Mouse (Mus musculus) ES-E14 (cell line): Measurements from ENCODE around the gene 2310022B05Rik. TPM values are rescaled to one million over a fixed set of nuclear protein-coding genes. Genes with fewer than 3 reads are reported as not detected.

Experiments used
- DNase-seq: peaks from one replicate; pipeline ENCODE4 v3.0.0-alpha.2; 2013; ENCODE audit warnings: low read depth, low spot score
- H3K27ac ChIP-seq: 2 replicates; pipeline ENCODE4 v1.5.1; 2012; ENCODE audit warnings: low read depth, mild to moderate bottlenecking, low read length, moderate library complexity, mixed read lengths; ENCODE audit not compliant: poor library complexity, insufficient read depth, severe bottlenecking
- H3K36me3 ChIP-seq: 2 replicates; pipeline ENCODE4 v1.6.1; 2012; ENCODE audit warnings: mild to moderate bottlenecking, low read length, moderate library complexity, mixed read lengths; ENCODE audit not compliant: control insufficient read depth, poor library complexity, insufficient read depth, severe bottlenecking
- H3K4me1 ChIP-seq, 2 experiments: fragments of 150-350 bp in 1 of 2; sonication (generic) in 1 of 2; 2 replicates each; pipeline ENCODE4 v1.6.1; 2012; ENCODE audit warnings: low read length in 2 of 2, mild to moderate bottlenecking in 1 of 2, mixed read lengths in 1 of 2; ENCODE audit not compliant: control insufficient read depth in 2 of 2, insufficient read depth in 2 of 2, poor library complexity in 1 of 2
- H3K4me3 ChIP-seq, 2 experiments: fragments of 150-350 bp in 1 of 2; sonication (generic) in 1 of 2; 2 replicates each; pipeline ENCODE4 v1.5.1; 2012; ENCODE audit warnings: low read length in 2 of 2, low read depth in 1 of 2, mild to moderate bottlenecking in 1 of 2, mixed read lengths in 1 of 2; ENCODE audit not compliant: insufficient read depth in 1 of 2, poor library complexity in 1 of 2, severe bottlenecking in 1 of 2
- H3K9ac ChIP-seq: 2 replicates; pipeline ENCODE4 v1.6.1; 2012; ENCODE audit warnings: low read depth, mild to moderate bottlenecking, low read length, mixed read lengths; ENCODE audit not compliant: poor library complexity, insufficient read depth, severe bottlenecking
- H3K9me3 ChIP-seq: fragments of 150-350 bp; sonication (generic); 2 replicates; pipeline ENCODE4 v1.6.1; 2012; ENCODE audit warnings: low read depth, mild to moderate bottlenecking, low read length; ENCODE audit not compliant: control insufficient read depth, insufficient read depth
- CHD2 ChIP-seq: IDR thresholded peaks from 2 replicates; pipeline ENCODE4 v1.6.1; 2014; ENCODE audit warnings: mild to moderate bottlenecking, low read depth, low read length, inconsistent platforms
- HCFC1 ChIP-seq: IDR thresholded peaks from 2 replicates; pipeline ENCODE4 v1.6.1; 2012; ENCODE audit warnings: low read length, inconsistent platforms, borderline replicate concordance; ENCODE audit not compliant: insufficient read depth
- MAFK ChIP-seq: IDR thresholded peaks from 2 replicates; pipeline ENCODE4 v1.6.1; 2014; ENCODE audit warnings: mild to moderate bottlenecking, low read depth, low read length, inconsistent platforms; ENCODE audit not compliant: insufficient read depth
- ZC3H11A ChIP-seq: IDR thresholded peaks from 2 replicates; pipeline ENCODE4 v1.6.1; 2012; ENCODE audit warnings: low read depth, mild to moderate bottlenecking, inconsistent platforms, low read length, borderline replicate concordance
- ZNF384 ChIP-seq: IDR thresholded peaks from 2 replicates; pipeline ENCODE4 v1.6.1; 2012; ENCODE audit warnings: low read depth, low read length, inconsistent platforms
- in situ Hi-C, 2 experiments: fragments of 600-800 bp; cut with MboI; formaldehyde crosslinking; loops; one replicate each; pipeline ENCODE4 v1.15.1; 2025; ENCODE audit warnings: low sequenced_read_pairs in 2 of 2, inconsistent platforms in 1 of 2; ENCODE audit not compliant: unreplicated experiment in 2 of 2
- total RNA-seq: library from RNA; depleted of rRNA; stranded (reverse); fragments of 300-350 nt; gene quantifications from 2 replicates; pipeline ENCODE4 v1.2.3, GENCODE M21; 2012

2310022B05Rik gene
- total RNA-seq, 1 experiment = 8.1 TPM

GRCm38 (mm10) chr8:124633001-124633703 lies 30.0 kb downstream of the 2310022B05Rik start:
- Histone ChIP-seq H3K9me3 (no peaks in the 10 kb centered on the region), H3K27ac (no peak overlapping the region), H3K9ac (no peak overlapping the region), H3K36me3 (no peaks in the 10 kb centered on the region), H3K4me3 (no peak overlapping the region), H3K4me1 (peaks cover 1 to 3% of the 10 kb centered on the region in 2 experiments; a peak in 2 of 4 replicates)
- TF ChIP-seq CHD2 = no peak
- TF ChIP-seq ZNF384 = no peak
- no peak for TF ChIP-seq ZC3H11A
- no peak for TF ChIP-seq HCFC1
- TF ChIP-seq MAFK = no peak
- in situ Hi-C loops = no loop called here
- no peak for DNase-seq

DNA sequence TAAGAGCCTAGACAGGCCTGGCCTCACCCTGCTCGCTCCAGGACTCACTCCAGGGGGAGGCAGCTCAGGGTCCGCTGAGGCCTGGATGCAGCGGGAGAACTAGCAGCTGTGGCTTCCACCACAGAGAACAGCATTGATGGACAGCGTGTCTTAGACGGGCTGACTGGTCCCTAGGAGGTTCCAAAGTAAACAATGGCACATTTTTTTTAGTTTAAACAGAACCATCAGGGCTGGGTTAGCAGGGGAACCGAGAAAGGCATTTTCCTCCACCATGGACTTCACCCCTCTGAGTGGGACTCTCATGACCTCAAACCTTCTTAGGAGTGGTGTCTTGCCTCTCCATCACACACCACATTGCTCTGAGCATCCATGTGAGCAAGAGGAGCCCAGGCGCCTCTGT lies 31.2 kb downstream of the 2310022B05Rik start:
- no peaks in the 10 kb centered on the region for H3K36me3 ChIP-seq
- TF ChIP-seq MAFK = no peak
- TF ChIP-seq HCFC1 = no peak
- TF ChIP-seq ZNF384 = no peak
- no peak for TF ChIP-seq CHD2
- H3K9me3 ChIP-seq = no peaks in the 10 kb centered on the region
- in situ Hi-C loops = no loop called here
- no peak overlapping the region for H3K9ac ChIP-seq
- DNase-seq = no peak
- peaks cover 1 to 3% of the 10 kb centered on the region in 2 experiments; a peak in 2 of 4 replicates for H3K4me1 ChIP-seq
- no peak overlapping the region for H3K4me3 ChIP-seq
- H3K27ac ChIP-seq = no peak overlapping the region

DNA sequence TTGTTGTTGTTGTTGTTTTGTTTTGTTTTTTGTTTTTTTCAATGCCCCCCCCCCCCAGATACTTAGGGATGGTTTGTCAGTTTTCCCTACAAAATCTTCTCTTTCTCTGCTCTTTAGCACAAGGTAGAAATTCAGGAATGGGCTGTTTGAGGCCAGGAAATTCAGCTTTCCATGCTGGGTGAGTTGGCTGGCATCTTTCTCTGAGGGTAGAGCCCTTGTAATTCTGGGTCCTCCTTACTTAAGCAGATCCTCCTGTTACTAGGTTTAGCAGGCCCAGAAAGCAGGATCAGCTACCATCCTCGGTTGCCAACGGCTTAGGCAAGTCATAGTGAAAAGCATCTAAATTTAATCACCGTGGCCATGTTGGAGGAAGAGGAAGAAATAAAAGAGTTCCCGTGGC lies 32.3 kb downstream of the 2310022B05Rik start:
- Histone ChIP-seq H3K27ac (no peak overlapping the region), H3K4me1 (peaks cover 1 to 3% of the 10 kb centered on the region in 2 experiments; a peak in 2 of 4 replicates), H3K36me3 (no peaks in the 10 kb centered on the region), H3K4me3 (no peak overlapping the region), H3K9me3 (no peaks in the 10 kb centered on the region), H3K9ac (no peak overlapping the region)
- no peak for DNase-seq
- in situ Hi-C loops = no loop called here
- TF ChIP-seq ZNF384 = no peak
- TF ChIP-seq CHD2 = no peak
- no peak for TF ChIP-seq HCFC1
- no peak for TF ChIP-seq MAFK
- TF ChIP-seq ZC3H11A = no peak

DNA sequence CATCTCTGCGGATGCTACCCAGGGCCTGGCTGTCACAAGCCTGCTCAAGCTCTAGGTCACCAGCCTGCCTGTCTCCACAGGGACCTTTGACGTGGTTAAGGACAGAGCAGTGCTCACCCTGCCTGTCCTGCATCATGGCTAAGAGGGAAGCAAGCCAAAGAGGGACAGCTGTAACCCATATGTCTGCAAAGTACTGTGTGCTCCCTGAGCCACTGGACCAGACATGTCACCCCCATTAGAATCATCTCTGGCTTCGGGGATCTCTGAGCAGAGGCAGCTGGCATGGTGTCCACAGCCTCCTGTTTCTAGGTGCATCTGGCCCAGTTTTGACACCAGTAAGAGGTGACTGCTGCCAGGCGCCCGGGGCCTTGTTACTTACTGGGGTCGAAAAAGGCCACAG lies 32.7 kb downstream of the 2310022B05Rik start:
- in situ Hi-C loops = no loop called here
- DNase-seq = no peak
- H3K4me3 ChIP-seq = no peak overlapping the region
- no peak overlapping the region for H3K27ac ChIP-seq
- peaks cover 1 to 3% of the 10 kb centered on the region in 2 experiments; a peak in 2 of 4 replicates for H3K4me1 ChIP-seq
- H3K36me3 ChIP-seq = no peaks in the 10 kb centered on the region
- TF ChIP-seq MAFK (no peak), ZC3H11A (no peak), ZNF384 (no peak), CHD2 (no peak)
- no peak overlapping the region for H3K9ac ChIP-seq
- H3K9me3 ChIP-seq = no peaks in the 10 kb centered on the region

DNA sequence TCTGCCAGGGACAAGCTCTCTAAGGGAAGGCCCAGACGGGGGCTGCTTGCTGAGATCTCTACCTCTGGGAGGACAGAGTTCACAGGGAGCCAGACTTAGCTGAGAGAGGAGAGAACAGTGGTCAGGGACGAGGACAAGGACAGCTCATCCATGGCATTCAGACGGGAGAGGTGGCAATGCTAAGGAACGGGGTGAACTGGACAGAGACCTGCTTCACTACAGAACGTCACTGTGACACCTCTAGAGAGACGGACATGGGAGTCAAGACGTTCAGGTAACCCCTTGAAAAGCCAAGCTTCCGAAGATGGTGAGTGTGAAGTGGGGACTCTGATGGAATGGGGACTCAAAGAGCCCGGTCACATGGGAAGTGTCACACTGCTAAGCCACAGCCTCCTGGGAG lies 36.9 kb downstream of the 2310022B05Rik start:
- Histone ChIP-seq H3K27ac (no peak overlapping the region), H3K9me3 (no peaks in the 10 kb centered on the region), H3K4me1 (no peaks in the 10 kb centered on the region), H3K9ac (no peak overlapping the region), H3K36me3 (no peaks in the 10 kb centered on the region), H3K4me3 (no peak overlapping the region)
- TF ChIP-seq ZC3H11A (no peak), CHD2 (no peak), MAFK (no peak), ZNF384 (no peak), HCFC1 (no peak)
- in situ Hi-C loops = no loop called here
- no peak for DNase-seq
